Mouse (Mus musculus) olfactory bulb, adult 2 months (tissue): ENCODE data around the gene Foxo4.

ENCODE experiments used
- CTCF ChIP-seq: fragments of 200-500 bp; IDR thresholded peaks from 2 replicates; pipeline ENCODE4 v1.5.1; 2012; ENCODE audit warnings: low read depth, mild to moderate bottlenecking, low read length, moderate library complexity; ENCODE audit not compliant: insufficient read depth
- POLR2A ChIP-seq: fragments of 200-500 bp; IDR thresholded peaks from 2 replicates; pipeline ENCODE4 v1.6.1; 2012; ENCODE audit warnings: mild to moderate bottlenecking, low read depth, low read length, moderate library complexity; ENCODE audit not compliant: insufficient read depth

GRCm38 (mm10) chrX:101253952-101254729, at the start of gene Foxo4:
- TF ChIP-seq CTCF (no peak), POLR2A (0 out of 2 replicates have a peak, but pooled peaks have one; percentile 14)
